Mouse (Mus musculus): Measurements from ENCODE around the gene Metap1d.

- TF ChIP-seq CTCF (IDR thresholded peaks at IDR 0.05; ENCODE audit: control insufficient read depth, insufficient read depth, insufficient replicate concordance, low read depth, low read length), result no peak
- no peak for TF ChIP-seq POLR2A (IDR thresholded peaks at IDR 0.05; ENCODE audit: control insufficient read depth, low read depth, low read length)
These were observed 26.8 kb downstream of the Metap1d start for GRCm38 (mm10) chr2:71479917-71480316.
